Mouse (Mus musculus): ENCODE results near the gene Hoxa2.

Gene Hoxa2

GRCm38 (mm10) chr6:52201269-52201668 is 36.6 kb upstream of the Hoxa2 start:
- no peak for DNase-seq

GRCm38 (mm10) chr6:52200751-52201250 is 36.2 kb upstream of the Hoxa2 start:
- no peak for DNase-seq

GRCm38 (mm10) chr6:52200073-52200750 is 35.6 kb upstream of the Hoxa2 start:
- DNase-seq = no peak

- DNase-seq = no peak
These were observed 32.6 kb upstream of the Hoxa2 start for GRCm38 (mm10) chr6:52197271-52197670.

- no peak for DNase-seq
These were observed 32.2 kb upstream of the Hoxa2 start for GRCm38 (mm10) chr6:52196811-52197210.

GRCm38 (mm10) chr6:52194690-52195089 is 30.1 kb upstream of the Hoxa2 start:
- no peak for DNase-seq

- peak; percentile 84 to 87 for DNase-seq
These were observed 27.4 kb upstream of the Hoxa2 start for GRCm38 (mm10) chr6:52191860-52192550.

- DNase-seq = peak in 1 of 2 experiments; percentile 56
These were observed 26.5 kb upstream of the Hoxa2 start, which contains the start of gene Hoxa4 for GRCm38 (mm10) chr6:52190906-52191810. Hoxa4 (minus strand) TSS chr6:52191753.

GRCm38 (mm10) chr6:52190410-52190809 is 25.8 kb upstream of the Hoxa2 start:
- DNase-seq = no peak

GRCm38 (mm10) chr6:52189909-52190308 is 25.3 kb upstream of the Hoxa2 start:
- no peak for DNase-seq

- no peak for DNase-seq
These were observed 24.6 kb upstream of the Hoxa2 start for GRCm38 (mm10) chr6:52189172-52189591.

GRCm38 (mm10) chr6:52186500-52186899 is 21.9 kb upstream of the Hoxa2 start:
- no peak for DNase-seq

- DNase-seq = no peak
These were observed 21.2 kb upstream of the Hoxa2 start for GRCm38 (mm10) chr6:52185834-52186233.

- no peak for DNase-seq
These were observed 20.6 kb upstream of the Hoxa2 start for GRCm38 (mm10) chr6:52185222-52185621.

- DNase-seq = no peak
These were observed 20.0 kb upstream of the Hoxa2 start for GRCm38 (mm10) chr6:52184668-52185067.

GRCm38 (mm10) chr6:52183311-52184080 is 18.9 kb upstream of the Hoxa2 start:
- no peak for DNase-seq

- DNase-seq = no peak
These were observed 18.2 kb upstream of the Hoxa2 start for GRCm38 (mm10) chr6:52182793-52183192.

GRCm38 (mm10) chr6:52182030-52182429 is 17.4 kb upstream of the Hoxa2 start:
- no peak for DNase-seq

- DNase-seq = no peak
These were observed 16.1 kb upstream of the Hoxa2 start for GRCm38 (mm10) chr6:52180726-52181125.

GRCm38 (mm10) chr6:52180213-52180710 is 15.6 kb upstream of the Hoxa2 start:
- DNase-seq = no peak

GRCm38 (mm10) chr6:52179690-52180089 is 15.1 kb upstream of the Hoxa2 start:
- DNase-seq = no peak
